Mouse (Mus musculus): ENCODE results near the gene Gnai1.
"Not testable (repeated sequence)": the region's sequence is repeated elsewhere in the genome, so short reads cannot be mapped to it uniquely, and the experiment has no call there.

DNA sequence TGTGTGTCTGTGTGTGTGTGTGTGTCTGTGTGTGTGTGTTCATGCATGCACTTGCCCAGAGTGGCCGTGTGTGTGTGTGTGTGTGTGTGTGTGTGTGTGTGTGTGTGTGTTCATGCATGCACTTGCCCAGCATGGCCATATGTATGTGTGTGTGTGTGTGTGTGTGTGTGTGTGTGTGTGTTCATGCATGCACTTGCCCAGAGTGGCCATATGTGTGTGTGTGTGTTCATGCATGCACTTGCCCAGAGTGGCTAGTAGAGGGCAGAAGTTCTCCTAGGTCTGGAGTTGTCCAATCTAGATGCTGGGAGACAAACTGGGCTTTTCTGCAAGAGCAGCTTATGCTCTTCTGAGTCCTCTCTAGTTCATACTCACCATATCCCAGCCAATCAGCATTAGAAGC, 18.3 kb downstream of the Gnai1 start:
- TF ChIP-seq CTCF (IDR thresholded peaks at IDR 0.05; ENCODE audit: borderline replicate concordance, control insufficient read depth, extremely low read depth, insufficient read depth, low read length, poor library complexity); POLR2A (IDR thresholded peaks at IDR 0.05; ENCODE audit: control insufficient read depth, extremely low read depth, insufficient read depth, low read length, poor library complexity): not testable (repeated sequence)
